22 mouse cellular contexts compared by ENCODE assay signal in genomic region chr1:72103962-72104361, GRCm38 (mm10).
A peak's percentile ranks its signal among the peaks of the same experiment; 100 is the strongest.
DNase-seq lines count a peak whose midpoint lies in the region; ATAC-seq and TF ChIP-seq lines count a peak whose summit lies in the region.
"Had no signal": no experiment of that assay in that cellular context is flagged by ENCODE, and none has a peak within 500 bp of the region (broad histone marks: within the 10 kb centered on the region; RNA-seq: fewer than 3 reads in every experiment).

No protein-coding gene starts in this region.

- ATAC-seq in heart, postnatal 0 days (ENCODE audit: insufficient read depth, low read depth), result no peak
- peak; percentile 91 for ATAC-seq in lung, postnatal 0 days
- ATAC-seq: activated CD4-positive, CD25-positive, alpha-beta regulatory T cell, adult 4 months; forebrain, embryonic 15.5 days; Patski had no signal

- no peaks in the 10 kb centered on the region for H3K4me1 ChIP-seq in heart, postnatal 0 days (ENCODE audit: control insufficient read depth, insufficient read depth)
- peaks cover 0 to 3% of the 10 kb centered on the region in 2 experiments; a peak in 1 of 4 replicates for H3K4me1 ChIP-seq in CH12.LX (ENCODE audit: control insufficient read depth in 1 of 2, insufficient read depth in 2 of 2)
- no peaks in the 10 kb centered on the region for H3K4me1 ChIP-seq in lung, postnatal 0 days (ENCODE audit: insufficient read depth, low read depth, low read length)
- H3K4me1 ChIP-seq: embryonic facial prominence, embryonic 15.5 days; forebrain, embryonic 10.5 days; forebrain, embryonic 15.5 days; heart, embryonic 15.5 days; hindbrain, embryonic 10.5 days had no signal

- no peak overlapping the region for H3K4me3 ChIP-seq in heart, postnatal 0 days (ENCODE audit: low read depth, low read length)
- H3K4me3 ChIP-seq in CH12.LX (replicated peaks in 1 of 3; ENCODE audit: low read depth in 2 of 3, low read length in 2 of 3, poor library complexity in 1 of 3), result no peak overlapping the region
- H3K4me3 ChIP-seq in lung, postnatal 0 days (ENCODE audit: low read depth, low read length), result no peak overlapping the region
- H3K4me3 ChIP-seq: embryonic facial prominence, embryonic 15.5 days; erythroblast, embryonic 14.5 days; forebrain, embryonic 10.5 days; forebrain, embryonic 15.5 days; heart, embryonic 15.5 days; hindbrain, embryonic 10.5 days had no signal

- dilution Hi-C loops in CH12.LX (cut with MboI; ENCODE audit: extremely low pct_ligation_motif_present, extremely low pct_unique_long_range_greater_than_20kb, low sequenced_read_pairs), result no loop called here

- WGBS in heart, postnatal 0 days, result 56% methylated on average over 6 of the region's 6 CpGs
- 36% methylated on average over 6 of the region's 6 CpGs for WGBS in lung, postnatal 0 days

- peak; percentile 16 for DNase-seq in heart, postnatal 0 days (ENCODE audit: low spot score)
- DNase-seq in heart, adult 9 months (ENCODE audit: low spot score in 2 of 2), result no peak
- DNase-seq in CH12.LX (ENCODE audit: extremely low read depth), result peak; percentile 23
- peak; percentile 91 for DNase-seq in lung, postnatal 0 days (ENCODE audit: low spot score)
- DNase-seq in lung, postnatal 36 days, result peak; percentile 29
- DNase-seq in urinary bladder, postnatal 14 days (ENCODE audit: low spot score), result no peak
- no peak for DNase-seq in urinary bladder, adult 18-20 months (ENCODE audit: low spot score in 2 of 2)
- DNase-seq: adrenal gland, postnatal 14 days; cerebellum, adult 11-12 months; cerebellum, adult 9-10 months; cerebellum, postnatal 36 days; gastrocnemius, postnatal 36 days had no signal

- no peaks in the 10 kb centered on the region for H3K79me2 ChIP-seq in CH12.LX (replicated peaks; ENCODE audit: control insufficient read depth, extremely low read depth, insufficient read depth, poor library complexity, severe bottlenecking)

- H3K27me3 ChIP-seq in heart, postnatal 0 days (ENCODE audit: control insufficient read depth, insufficient read depth, low read length), result no peaks in the 10 kb centered on the region
- no peaks in the 10 kb centered on the region for H3K27me3 ChIP-seq in CH12.LX (replicated peaks)
- H3K27me3 ChIP-seq in lung, postnatal 0 days (replicated peaks; ENCODE audit: insufficient read depth, low read length), result no peaks in the 10 kb centered on the region
- H3K27me3 ChIP-seq: embryonic facial prominence, embryonic 15.5 days; forebrain, embryonic 15.5 days; heart, embryonic 15.5 days; Patski had no signal

- no peak for TF ChIP-seq CTCF in heart, postnatal 0 days (IDR thresholded peaks at IDR 0.05; ENCODE audit: low read depth)
- TF ChIP-seq CTCF in CH12.LX (conservative IDR thresholded peaks at IDR 0.05 in 1 of 2, IDR thresholded peaks at IDR 0.05 in 1 of 2; ENCODE audit: low read depth in 2 of 2, low read length in 2 of 2), result no peak
- no peak for TF ChIP-seq CTCF in lung, postnatal 0 days (IDR thresholded peaks at IDR 0.05)

- no peaks in the 10 kb centered on the region for H3K9me3 ChIP-seq in heart, postnatal 0 days (replicated peaks; ENCODE audit: control insufficient read depth, low read length)
- H3K9me3 ChIP-seq in CH12.LX (replicated peaks; ENCODE audit: low read length), result no peaks in the 10 kb centered on the region
- H3K9me3 ChIP-seq in lung, postnatal 0 days (ENCODE audit: low read length), result no peaks in the 10 kb centered on the region
- H3K9me3 ChIP-seq: embryonic facial prominence, embryonic 15.5 days; forebrain, embryonic 10.5 days; forebrain, embryonic 15.5 days; heart, embryonic 15.5 days; hindbrain, embryonic 10.5 days had no signal

- no peaks in the 10 kb centered on the region for H3K36me3 ChIP-seq in heart, postnatal 0 days (replicated peaks; ENCODE audit: control insufficient read depth, insufficient read depth, low read length)
- H3K36me3 ChIP-seq in CH12.LX (replicated peaks in 1 of 2; ENCODE audit: control insufficient read depth in 1 of 2, insufficient read depth in 1 of 2, low read length in 1 of 2), result no peaks in the 10 kb centered on the region
- no peaks in the 10 kb centered on the region for H3K36me3 ChIP-seq in lung, postnatal 0 days (ENCODE audit: insufficient read depth, low read length)
- H3K36me3 ChIP-seq: embryonic facial prominence, embryonic 15.5 days; forebrain, embryonic 10.5 days; forebrain, embryonic 15.5 days; heart, embryonic 15.5 days; hindbrain, embryonic 10.5 days had no signal

- H3K4me2 ChIP-seq in heart, postnatal 0 days (ENCODE audit: low read depth, low read length), result no peak overlapping the region
- H3K4me2 ChIP-seq in CH12.LX (ENCODE audit: insufficient read depth, low read depth, poor library complexity, severe bottlenecking), result no peak overlapping the region
- H3K4me2 ChIP-seq in lung, postnatal 0 days (replicated peaks; ENCODE audit: low read depth, low read length), result no peak overlapping the region
- H3K4me2 ChIP-seq: embryonic facial prominence, embryonic 15.5 days; forebrain, embryonic 15.5 days; heart, embryonic 11.5 days; heart, embryonic 15.5 days; hindbrain, embryonic 14.5 days had no signal

- TF ChIP-seq RAD21 in CH12.LX (IDR thresholded peaks at IDR 0.05; ENCODE audit: low read depth, low read length), result no peak

- TF ChIP-seq EP300 in heart, postnatal 0 days (IDR thresholded peaks at IDR 0.05; ENCODE audit: low read depth), result no peak
- peak; percentile 50 for TF ChIP-seq EP300 in CH12.LX (IDR thresholded peaks at IDR 0.05; ENCODE audit: low read length)
- peak; percentile 78 for TF ChIP-seq EP300 in lung, postnatal 0 days (IDR thresholded peaks at IDR 0.05)

- H3K27ac ChIP-seq in heart, postnatal 0 days (ENCODE audit: low read depth), result no peak overlapping the region
- H3K27ac ChIP-seq in CH12.LX (ENCODE audit: insufficient read depth, low read depth), result no peak overlapping the region
- peak overlapping the region; percentile 59 for H3K27ac ChIP-seq in lung, postnatal 0 days (ENCODE audit: low read length)
- H3K27ac ChIP-seq: embryonic facial prominence, embryonic 15.5 days; forebrain, embryonic 10.5 days; forebrain, embryonic 15.5 days; heart, embryonic 15.5 days; hindbrain, embryonic 10.5 days; hindbrain, embryonic 14.5 days had no signal

- no peak for TF ChIP-seq POLR2A in CH12.LX (IDR thresholded peaks at IDR 0.05; ENCODE audit: low read depth, low read length)

- in situ Hi-C loops in CH12.LX (cut with MboI; ENCODE audit: low pct_ligation_motif_present, low pct_unique_long_range_greater_than_20kb, low sequenced_read_pairs), result loop anchor here (25.0 kb wide), 1 partner anchor 817 kb away; no protein-coding TSS in a partner anchor

- no peak overlapping the region for H3K9ac ChIP-seq in heart, postnatal 0 days (replicated peaks; ENCODE audit: low read depth, low read length)
- no peak overlapping the region for H3K9ac ChIP-seq in CH12.LX (ENCODE audit: insufficient read depth, low read depth)
- H3K9ac ChIP-seq in lung, postnatal 0 days (replicated peaks; ENCODE audit: low read depth), result no peak overlapping the region
- H3K9ac ChIP-seq: embryonic facial prominence, embryonic 15.5 days; forebrain, embryonic 15.5 days; heart, embryonic 15.5 days; hindbrain, embryonic 14.5 days had no signal

TF ChIP-seq in CH12.LX, 34 proteins besides CTCF, POLR2A, EP300 and RAD21:
- TF ChIP-seq ETS1 (conservative IDR thresholded peaks at IDR 0.05; ENCODE audit: low read depth, low read length), result 0 out of 2 replicates have a peak, but pooled peaks have one; percentile 14
- no peak for TF ChIP-seq MAX (IDR thresholded peaks at IDR 0.05; ENCODE audit: low read length)

Comparison
In these comparisons a context has a peak if more than half of its experiments do, and no peak if none do; other contexts are left out.
1. DNase-seq: peak in heart, postnatal 0 days (single experiment), CH12.LX (single experiment), lung, postnatal 0 days (single experiment) and lung, postnatal 36 days (single experiment); none in heart, adult 9 months (0 of 2), urinary bladder, postnatal 14 days (single experiment) and urinary bladder, adult 18-20 months (0 of 2).